In genomic region chr8:69540331-69540730, GRCm38 (mm10) we compare ENCODE assay signal across 29 mouse cellular contexts. TPM values are rescaled to one million over a fixed set of nuclear protein-coding genes. Genes with fewer than 3 reads are reported as not detected.
"Had no signal": no experiment of that assay in that cellular context is flagged by ENCODE, and none has a peak within 500 bp of the region (broad histone marks: within the 10 kb centered on the region; RNA-seq: fewer than 3 reads in every experiment).

No protein-coding gene starts in this region.

RNA-seq across cellular contexts. Expression of gene Gm7697, which starts 17.6 kb away (rescaled TPM):
- total RNA-seq: common myeloid progenitor, adult 5-6 weeks; gastrocnemius, adult 18-20 months; gastrocnemius, adult 2 months; gastrocnemius, adult 8-10 months; gastrocnemius, postnatal 10 days; gastrocnemius, postnatal 14 days; gastrocnemius, postnatal 25 days; gastrocnemius, postnatal 36 days; gastrocnemius, postnatal 4 days; granulocyte monocyte progenitor cell, adult 5-6 weeks; heart, adult 18-20 months; heart, adult 2 months; heart, adult 8-10 months had no signal
- polyA plus RNA-seq: embryonic facial prominence, embryonic 10.5 days; embryonic facial prominence, embryonic 11.5 days; embryonic facial prominence, embryonic 12.5 days; embryonic facial prominence, embryonic 13.5 days; embryonic facial prominence, embryonic 15.5 days; erythroblast, embryonic 14.5 days; forebrain, embryonic 10.5 days; forebrain, embryonic 11.5 days; forebrain, embryonic 12.5 days; forebrain, embryonic 13.5 days; forebrain, embryonic 14.5 days; forebrain, embryonic 15.5 days; forebrain, embryonic 16.5 days; forebrain, postnatal 0 days; frontal cortex, adult 2 months; gonadal fat pad, adult 2 months; heart, adult 2 months had no signal
